Mouse (Mus musculus) right cerebral cortex, postnatal 10 days (tissue): ENCODE data around the gene Lrriq1.

Source experiments
- DNase-seq, 2 experiments: peaks; one replicate each; pipeline ENCODE4 v3.0.0; 2021; ENCODE audit warnings: low spot score in 2 of 2

The Lrriq1 gene

GRCm38 (mm10) chr10:103029132-103029729, 206.9 kb downstream of the Lrriq1 start:
- no peak for DNase-seq

GRCm38 (mm10) chr10:103028253-103029131, 207.6 kb downstream of the Lrriq1 start:
- no peak for DNase-seq

- DNase-seq: peak in 1 of 2 experiments; percentile 17
Observed at GRCm38 (mm10) chr10:103027931-103028252, 208.2 kb downstream of the Lrriq1 start.

- DNase-seq: peak in 1 of 2 experiments; percentile 20
Observed at GRCm38 (mm10) chr10:103027226-103027930, 208.7 kb downstream of the Lrriq1 start.

GRCm38 (mm10) chr10:103026636-103027225, 209.4 kb downstream of the Lrriq1 start:
- no peak for DNase-seq

- no peak for DNase-seq
Observed at GRCm38 (mm10) chr10:103002556-103002955, 233.6 kb downstream of the Lrriq1 start.

GRCm38 (mm10) chr10:103000902-103001301, 235.2 kb downstream of the Lrriq1 start:
- no peak for DNase-seq

GRCm38 (mm10) chr10:102999584-102999983, 236.5 kb downstream of the Lrriq1 start:
- no peak for DNase-seq
